Mouse (Mus musculus): ENCODE results near the gene Cdk17.

Gene Cdk17

GRCm38 (mm10) chr10:93291352-93291751 lies 130.7 kb downstream of the Cdk17 start:
- DNase-seq = peak; percentile 65

GRCm38 (mm10) chr10:93291843-93292242 lies 131.2 kb downstream of the Cdk17 start:
- DNase-seq = peak; percentile 86

GRCm38 (mm10) chr10:93293621-93294020 lies 132.9 kb downstream of the Cdk17 start:
- DNase-seq = no peak

- DNase-seq = no peak
Measured at GRCm38 (mm10) chr10:93294547-93295219, 134.0 kb downstream of the Cdk17 start.

GRCm38 (mm10) chr10:93297774-93298173 lies 137.1 kb downstream of the Cdk17 start:
- DNase-seq = peak; percentile 69

- no peak for DNase-seq
Measured at GRCm38 (mm10) chr10:93298208-93298607, 137.5 kb downstream of the Cdk17 start.

- peak; percentile 50 for DNase-seq
Measured at GRCm38 (mm10) chr10:93301831-93302230, 141.2 kb downstream of the Cdk17 start.

- no peak for DNase-seq
Measured at GRCm38 (mm10) chr10:93303231-93303630, 142.6 kb downstream of the Cdk17 start.

GRCm38 (mm10) chr10:93305946-93306345 lies 145.3 kb downstream of the Cdk17 start:
- DNase-seq = no peak

GRCm38 (mm10) chr10:93306367-93306766 lies 145.7 kb downstream of the Cdk17 start:
- DNase-seq = no peak

GRCm38 (mm10) chr10:93309131-93309933 lies 148.7 kb downstream of the Cdk17 start:
- peak; percentile 55 for DNase-seq

- DNase-seq = no peak
Measured at GRCm38 (mm10) chr10:93309934-93310621, 149.4 kb downstream of the Cdk17 start.

- DNase-seq = peak; percentile 62
Measured at GRCm38 (mm10) chr10:93310721-93311411, 150.2 kb downstream of the Cdk17 start, which contains the start of gene Elk3. TSS of gene Elk3 (minus strand) at chr10:93311135.

GRCm38 (mm10) chr10:93311576-93311975 lies 150.9 kb downstream of the Cdk17 start:
- no peak for DNase-seq

All from kidney, adult 9 months (tissue).